Mouse (Mus musculus): ENCODE data around the gene Sipa1. TPM values are rescaled to one million over a fixed set of nuclear protein-coding genes. Genes with fewer than 3 reads are reported as not detected.

Sipa1 gene
- 75.3 TPM for polyA plus RNA-seq (2017; shearing (Covaris generic))

GRCm38 (mm10) chr19:5662981-5663913, at the start of gene Sipa1:
Gene Sipa1, minus strand, starts transcription at chr19:5663707.

GRCm38 (mm10) chr19:5704163-5704800, 40.8 kb upstream of the Sipa1 start, which contains the start of gene Kcnk7:
Gene Kcnk7, plus strand, starts transcription at chr19:5704367.

GRCm38 (mm10) chr19:5688200-5689087, 24.9 kb upstream of the Sipa1 start, which contains the start of the genes Map3k11 and Pcnx3:
Gene Map3k11, plus strand, starts transcription at chr19:5688742.
Gene Pcnx3, minus strand, starts transcription at chr19:5688908.

GRCm38 (mm10) chr19:5637069-5638047, 26.1 kb downstream of the Sipa1 start, which contains the start of gene Rela:
Gene Rela, plus strand, starts transcription at chr19:5637483.

DNA sequence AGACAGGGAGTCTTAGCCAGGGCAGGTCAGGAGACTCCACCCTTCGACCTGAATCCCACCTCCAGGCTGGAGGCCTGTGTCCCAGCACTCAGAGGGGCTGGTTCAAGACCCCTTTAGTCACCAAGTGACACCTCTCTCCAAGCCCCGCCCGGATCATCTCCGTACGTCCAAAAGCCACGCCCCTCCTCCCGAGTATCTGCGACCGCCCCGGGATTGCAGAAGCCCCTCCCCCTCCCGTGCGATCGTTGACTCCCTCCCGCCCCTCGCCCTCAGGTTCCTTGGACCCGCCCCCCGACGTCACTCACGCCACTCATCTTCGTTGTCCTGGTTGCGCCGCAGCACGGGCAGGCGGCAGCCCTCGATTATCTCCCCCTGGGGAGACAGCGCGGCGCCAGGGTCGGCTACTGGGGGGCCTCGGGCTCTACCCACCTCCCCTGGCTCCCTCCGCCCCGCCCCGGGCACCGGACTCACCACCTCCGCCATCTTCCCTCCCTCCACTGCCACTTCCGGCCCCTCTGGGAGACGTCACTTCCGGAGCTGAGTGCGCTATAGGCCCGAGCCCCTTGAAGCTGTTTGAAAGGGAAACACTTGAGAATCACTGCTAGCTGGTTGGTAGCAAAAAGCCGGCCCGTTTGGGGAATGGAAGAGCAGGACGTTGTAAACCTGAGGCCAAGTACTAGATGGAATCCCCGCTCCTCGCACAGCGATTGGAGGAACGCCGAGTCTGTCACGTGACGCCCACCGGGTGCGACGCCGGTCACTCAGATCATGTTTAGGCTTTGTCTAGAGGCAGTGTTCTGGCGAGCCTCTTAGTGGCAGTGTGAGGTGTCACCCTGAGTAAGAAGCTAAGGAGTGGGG, 53.7 kb downstream of the Sipa1 start, which contains the start of gene Kat5:
Gene Kat5 (minus strand): TSS at position 691 of the 858 bp plus-strand sequence.

GRCm38 (mm10) chr19:5601752-5602541, 61.6 kb downstream of the Sipa1 start, which contains the start of gene Rnaseh2c:
Gene Rnaseh2c, plus strand, starts transcription at chr19:5601873.

Other genes with a start within 250 kb of the Sipa1 start
- gene Drap1, start 238.7 kb downstream of the Sipa1 start, polyA plus RNA-seq (2017; shearing (Covaris generic)), result 75.7 TPM
- gene AI837181, start 238.6 kb downstream of the Sipa1 start, polyA plus RNA-seq (2017; shearing (Covaris generic)), result 19.2 TPM
- gene Fosl1, start 216.2 kb downstream of the Sipa1 start, polyA plus RNA-seq (2017; shearing (Covaris generic)), result not detected
- 5.3 TPM for gene Ccdc85b, start 205.8 kb downstream of the Sipa1 start, polyA plus RNA-seq (2017; shearing (Covaris generic))
- gene Fibp, start 203.1 kb downstream of the Sipa1 start, polyA plus RNA-seq (2017; shearing (Covaris generic)), result 148 TPM
- 81.4 TPM for gene Ctsw, start 195.2 kb downstream of the Sipa1 start, polyA plus RNA-seq (2017; shearing (Covaris generic))
- 2.5 TPM for gene Efemp2, start 189.8 kb downstream of the Sipa1 start, polyA plus RNA-seq (2017; shearing (Covaris generic))
- 81.3 TPM for gene Mus81, start 175.3 kb downstream of the Sipa1 start, polyA plus RNA-seq (2017; shearing (Covaris generic))
- gene Cfl1, start 173.3 kb downstream of the Sipa1 start, polyA plus RNA-seq (2017; shearing (Covaris generic)), result 4,076 TPM
- 0.45 TPM for gene 1700020D05Rik, start 159.9 kb downstream of the Sipa1 start, polyA plus RNA-seq (2017; shearing (Covaris generic))
- gene Snx32, start 153.2 kb downstream of the Sipa1 start, polyA plus RNA-seq (2017; shearing (Covaris generic)), result 20.1 TPM
- gene Ovol1, start 103.1 kb downstream of the Sipa1 start, polyA plus RNA-seq (2017; shearing (Covaris generic)), result not detected
- gene Ap5b1, start 95.7 kb downstream of the Sipa1 start, polyA plus RNA-seq (2017; shearing (Covaris generic)), result 21.4 TPM
- 145 TPM for gene Rnaseh2c, start 61.8 kb downstream of the Sipa1 start, polyA plus RNA-seq (2017; shearing (Covaris generic))
- gene Kat5, start 53.5 kb downstream of the Sipa1 start, polyA plus RNA-seq (2017; shearing (Covaris generic)), result 51.5 TPM
- gene Rela, start 26.2 kb downstream of the Sipa1 start, polyA plus RNA-seq (2017; shearing (Covaris generic)), result 151 TPM
- 26.1 TPM for gene Map3k11, start 25.0 kb upstream of the Sipa1 start, polyA plus RNA-seq (2017; shearing (Covaris generic))
- 64.4 TPM for gene Pcnx3, start 25.2 kb upstream of the Sipa1 start, polyA plus RNA-seq (2017; shearing (Covaris generic))
- gene Kcnk7, start 40.7 kb upstream of the Sipa1 start, polyA plus RNA-seq (2017; shearing (Covaris generic)), result 3.6 TPM
- gene Ehbp1l1, start 62.6 kb upstream of the Sipa1 start, polyA plus RNA-seq (2017; shearing (Covaris generic)), result 74.6 TPM
- gene Fam89b, start 65.9 kb upstream of the Sipa1 start, polyA plus RNA-seq (2017; shearing (Covaris generic)), result 52.3 TPM
- gene Ltbp3, start 77.2 kb upstream of the Sipa1 start, polyA plus RNA-seq (2017; shearing (Covaris generic)), result not detected
- 63.5 TPM for gene Scyl1, start 107.7 kb upstream of the Sipa1 start, polyA plus RNA-seq (2017; shearing (Covaris generic))
- gene Frmd8, start 211.6 kb upstream of the Sipa1 start, polyA plus RNA-seq (2017; shearing (Covaris generic)), result 300 TPM
- 52.4 TPM for gene Slc25a45, start 214.1 kb upstream of the Sipa1 start, polyA plus RNA-seq (2017; shearing (Covaris generic))
- 1.1 TPM for gene Tigd3, start 230.4 kb upstream of the Sipa1 start, polyA plus RNA-seq (2017; shearing (Covaris generic))
- 198 TPM for gene Dpf2, start 249.3 kb upstream of the Sipa1 start, polyA plus RNA-seq (2017; shearing (Covaris generic))